Mouse (Mus musculus): ENCODE measurements at regions not wholly inside any gene's neighbourhood (a gene's known extent, or its start where the extent isn't known, plus 50 kb on each side); places are given as distances from the start of the nearest gene placed in this dataset.

DNA sequence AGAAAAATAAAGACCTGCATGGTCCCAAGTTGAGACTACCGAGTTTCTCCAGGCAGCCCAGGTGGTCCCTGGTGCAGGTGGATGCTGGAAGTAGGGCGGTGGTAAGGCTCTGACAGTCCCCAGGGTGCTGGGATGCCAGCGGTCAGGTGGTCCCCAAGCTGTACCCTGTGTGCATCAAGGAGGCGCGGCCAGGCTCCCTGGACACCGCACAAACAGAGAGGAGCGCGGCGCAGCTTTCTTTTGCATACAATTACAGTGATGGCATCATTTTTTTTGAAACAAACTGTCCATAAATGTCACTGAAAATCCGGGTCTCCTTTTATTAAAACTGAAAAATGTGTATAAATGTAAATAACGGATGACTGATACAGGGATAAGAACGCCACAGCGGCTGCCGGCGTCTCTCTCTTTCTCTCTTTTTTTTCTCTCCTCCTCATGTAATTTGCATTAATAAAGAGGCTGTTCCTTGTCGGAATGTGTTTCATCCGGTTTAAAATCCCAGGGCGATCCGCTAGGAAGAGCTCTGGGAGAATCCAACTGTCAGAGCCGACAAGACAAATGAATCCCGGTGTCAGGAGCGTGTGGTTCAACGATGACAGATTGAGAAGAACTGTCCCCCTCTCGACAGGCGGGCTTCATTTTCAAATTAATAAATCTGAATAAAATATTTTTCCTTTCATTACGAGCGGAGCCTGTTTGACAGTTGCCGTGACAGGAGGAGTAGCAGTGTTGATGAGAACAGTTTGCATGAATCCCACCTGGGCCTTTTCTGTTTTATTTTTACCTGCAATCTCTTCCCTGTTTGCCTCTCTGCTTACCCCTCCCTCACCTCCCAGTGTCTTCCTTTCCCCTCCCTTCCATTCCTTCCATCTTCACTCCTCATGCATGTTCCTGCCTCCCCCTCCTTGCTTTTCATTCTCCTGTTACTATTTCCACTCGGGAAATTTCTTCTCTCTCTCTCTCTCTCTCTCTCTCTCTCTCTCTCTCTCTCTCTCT is 244.6 kb upstream of the Pbx1 start:
- Histone ChIP-seq H3K9ac (ENCODE audit: low read length) (no peak overlapping the region), H3K4me1 (ENCODE audit: control insufficient read depth in 2 of 2, insufficient read depth in 2 of 2, low read length in 2 of 2) (no peaks in the 10 kb centered on the region), H3K36me3 (ENCODE audit: control insufficient read depth, insufficient read depth, low read length) (no peaks in the 10 kb centered on the region), H3K27me3 (ENCODE audit: control insufficient read depth, insufficient read depth, low read length) (no peaks in the 10 kb centered on the region), H3K27ac (replicated peaks in 1 of 2; ENCODE audit: control insufficient read depth in 1 of 2, insufficient read depth in 1 of 2, low read depth in 2 of 2, low read length in 2 of 2) (no peak overlapping the region), H3K9me3 (ENCODE audit: control insufficient read depth, low read length) (no peaks in the 10 kb centered on the region), H3K4me3 (ENCODE audit: control insufficient read depth in 1 of 2, insufficient read depth in 1 of 2, low read depth in 1 of 2, low read length in 2 of 2) (no peak overlapping the region; a peak in 1 of 4 replicates), H3K4me2 (ENCODE audit: low read length) (peak overlapping the region; percentile 34)
- WGBS: 65% methylated on average over 29 of the region's 29 CpGs
- ATAC-seq (ENCODE audit: insufficient number of reproducible peaks, insufficient read depth, low FRiP score, low read depth): no peak

DNA sequence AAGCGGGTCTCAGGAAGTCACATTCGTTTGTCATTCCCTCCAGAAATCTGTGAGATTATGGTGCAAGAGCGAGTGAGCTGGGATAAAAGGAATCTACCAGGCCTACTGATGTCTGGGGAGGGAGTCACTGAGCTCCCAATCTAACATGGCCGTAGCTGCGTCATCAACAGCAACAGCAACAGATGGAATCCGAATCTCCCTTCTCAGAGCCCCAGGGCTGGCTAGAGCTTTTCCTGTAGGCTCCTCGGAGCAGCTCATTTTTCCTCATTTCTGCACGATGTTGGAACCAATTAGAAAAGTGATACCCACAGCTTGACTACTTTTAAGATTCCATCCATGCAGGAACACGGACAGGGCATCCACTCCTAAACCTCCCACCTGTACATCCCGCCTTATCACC is 243.7 kb upstream of the Pbx1 start:
- H3K4me1 ChIP-seq (ENCODE audit: control insufficient read depth in 2 of 2, insufficient read depth in 2 of 2, low read length in 2 of 2): no peaks in the 10 kb centered on the region
- no peak for ATAC-seq (ENCODE audit: insufficient number of reproducible peaks, insufficient read depth, low FRiP score, low read depth)
- H3K4me2 ChIP-seq (ENCODE audit: low read length): no peak overlapping the region
- no peak overlapping the region for H3K27ac ChIP-seq (replicated peaks in 1 of 2; ENCODE audit: control insufficient read depth in 1 of 2, insufficient read depth in 1 of 2, low read depth in 2 of 2, low read length in 2 of 2)
- H3K36me3 ChIP-seq (ENCODE audit: control insufficient read depth, insufficient read depth, low read length): no peaks in the 10 kb centered on the region
- H3K9ac ChIP-seq (ENCODE audit: low read length): no peak overlapping the region
- H3K27me3 ChIP-seq (ENCODE audit: control insufficient read depth, insufficient read depth, low read length): no peaks in the 10 kb centered on the region
- WGBS: 66% methylated on average over 10 of the region's 10 CpGs
- H3K4me3 ChIP-seq (ENCODE audit: control insufficient read depth in 1 of 2, insufficient read depth in 1 of 2, low read depth in 1 of 2, low read length in 2 of 2): no peak overlapping the region
- no peaks in the 10 kb centered on the region for H3K9me3 ChIP-seq (ENCODE audit: control insufficient read depth, low read length)

DNA sequence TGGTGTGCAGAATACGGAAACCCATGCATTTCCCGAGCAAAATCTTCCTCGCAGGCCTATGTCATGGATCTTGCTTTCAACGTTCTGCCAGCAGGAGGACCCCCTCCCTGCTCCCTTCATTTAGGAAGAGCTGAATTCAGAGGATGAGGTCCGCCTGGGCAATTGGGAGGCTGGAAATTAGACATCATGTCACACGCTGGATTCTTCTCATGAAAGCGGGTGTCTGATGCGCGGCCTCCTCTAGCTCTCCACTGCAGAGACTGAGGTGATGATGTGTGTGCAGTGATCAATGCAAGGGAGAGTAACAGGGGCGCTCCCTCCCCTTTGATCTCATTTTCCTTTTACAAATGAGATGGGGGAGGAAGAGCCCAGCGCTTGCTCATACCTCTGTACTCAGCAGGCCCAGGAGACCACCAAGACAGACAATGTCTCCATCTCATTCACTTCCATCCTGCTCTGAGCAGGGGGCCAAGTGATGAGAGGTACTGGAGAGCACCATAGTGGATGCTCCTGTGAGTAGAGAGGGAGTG is 230.8 kb upstream of the Pbx1 start:
- no peaks in the 10 kb centered on the region for H3K9me3 ChIP-seq (ENCODE audit: control insufficient read depth, low read length)
- no peaks in the 10 kb centered on the region for H3K36me3 ChIP-seq (ENCODE audit: control insufficient read depth, insufficient read depth, low read length)
- no peak overlapping the region for H3K27ac ChIP-seq (replicated peaks in 1 of 2; ENCODE audit: control insufficient read depth in 1 of 2, insufficient read depth in 1 of 2, low read depth in 2 of 2, low read length in 2 of 2)
- no peak overlapping the region for H3K4me2 ChIP-seq (ENCODE audit: low read length)
- no peak for ATAC-seq (ENCODE audit: insufficient number of reproducible peaks, insufficient read depth, low FRiP score, low read depth)
- peaks cover 0 to 4% of the 10 kb centered on the region in 2 experiments; a peak in 1 of 4 replicates for H3K4me1 ChIP-seq (ENCODE audit: control insufficient read depth in 2 of 2, insufficient read depth in 2 of 2, low read length in 2 of 2)
- H3K9ac ChIP-seq (ENCODE audit: low read length): no peak overlapping the region
- no peaks in the 10 kb centered on the region for H3K27me3 ChIP-seq (ENCODE audit: control insufficient read depth, insufficient read depth, low read length)
- H3K4me3 ChIP-seq (ENCODE audit: control insufficient read depth in 1 of 2, insufficient read depth in 1 of 2, low read depth in 1 of 2, low read length in 2 of 2): no peak overlapping the region
- WGBS: 35% methylated on average over 11 of the region's 11 CpGs

DNA sequence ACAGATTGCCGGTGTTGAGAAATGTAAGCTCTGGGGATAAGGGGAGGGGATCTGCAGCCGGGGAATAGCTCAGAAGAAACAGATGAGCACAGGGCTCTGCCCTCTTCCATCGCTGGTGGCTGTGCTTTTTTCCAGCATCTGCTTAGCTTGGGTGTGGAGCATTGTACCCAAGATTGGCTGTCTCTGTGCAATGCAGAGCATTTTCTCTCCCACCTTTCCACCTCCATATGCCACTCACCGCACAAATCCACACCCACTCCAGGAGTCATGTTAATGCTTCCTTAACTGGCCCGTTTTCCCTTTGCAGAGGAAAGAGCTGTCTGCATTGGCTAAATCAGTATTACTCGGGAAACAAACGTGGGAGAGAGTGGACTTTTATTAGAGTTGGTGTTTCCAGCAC is 228.9 kb upstream of the Pbx1 start:
- Histone ChIP-seq H3K9ac (ENCODE audit: low read length) (no peak overlapping the region), H3K9me3 (ENCODE audit: control insufficient read depth, low read length) (no peaks in the 10 kb centered on the region), H3K27me3 (ENCODE audit: control insufficient read depth, insufficient read depth, low read length) (no peaks in the 10 kb centered on the region), H3K4me2 (ENCODE audit: low read length) (no peak overlapping the region), H3K4me1 (ENCODE audit: control insufficient read depth in 2 of 2, insufficient read depth in 2 of 2, low read length in 2 of 2) (peaks cover 0 to 4% of the 10 kb centered on the region in 2 experiments; a peak in 1 of 4 replicates), H3K4me3 (ENCODE audit: control insufficient read depth in 1 of 2, insufficient read depth in 1 of 2, low read depth in 1 of 2, low read length in 2 of 2) (no peak overlapping the region), H3K27ac (replicated peaks in 1 of 2; ENCODE audit: control insufficient read depth in 1 of 2, insufficient read depth in 1 of 2, low read depth in 2 of 2, low read length in 2 of 2) (no peak overlapping the region), H3K36me3 (ENCODE audit: control insufficient read depth, insufficient read depth, low read length) (no peaks in the 10 kb centered on the region)
- WGBS: 53% methylated on average over 7 of the region's 7 CpGs
- no peak for ATAC-seq (ENCODE audit: insufficient number of reproducible peaks, insufficient read depth, low FRiP score, low read depth)

DNA sequence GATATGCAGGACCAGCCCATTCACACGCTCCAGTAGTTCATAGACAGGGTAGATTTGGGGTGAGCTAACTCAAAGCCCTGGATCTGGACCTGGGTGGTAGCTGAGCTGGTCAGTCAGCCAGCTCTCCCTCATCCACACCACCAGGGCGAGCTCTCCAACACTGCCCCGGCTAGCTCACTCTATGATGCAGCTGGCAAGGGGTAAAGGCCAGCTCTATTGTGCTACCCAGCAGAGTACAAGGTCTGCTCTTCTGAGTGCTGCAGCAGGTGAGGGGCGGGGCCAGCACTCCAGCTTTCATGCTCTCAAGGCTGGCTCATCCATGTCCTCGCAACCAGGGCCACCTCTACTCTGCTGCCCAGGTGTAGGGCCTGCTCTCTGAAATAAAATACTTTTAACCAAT is 227.5 kb upstream of the Pbx1 start:
- ATAC-seq (ENCODE audit: insufficient number of reproducible peaks, insufficient read depth, low FRiP score, low read depth): no peak
- Histone ChIP-seq H3K4me3 (ENCODE audit: control insufficient read depth in 1 of 2, insufficient read depth in 1 of 2, low read depth in 1 of 2, low read length in 2 of 2) (no peak overlapping the region), H3K27ac (replicated peaks in 1 of 2; ENCODE audit: control insufficient read depth in 1 of 2, insufficient read depth in 1 of 2, low read depth in 2 of 2, low read length in 2 of 2) (no peak overlapping the region), H3K9me3 (ENCODE audit: control insufficient read depth, low read length) (no peaks in the 10 kb centered on the region), H3K4me1 (ENCODE audit: control insufficient read depth in 2 of 2, insufficient read depth in 2 of 2, low read length in 2 of 2) (peaks cover 0 to 4% of the 10 kb centered on the region in 2 experiments; a peak in 1 of 4 replicates), H3K27me3 (ENCODE audit: control insufficient read depth, insufficient read depth, low read length) (no peaks in the 10 kb centered on the region), H3K4me2 (ENCODE audit: low read length) (no peak overlapping the region), H3K9ac (ENCODE audit: low read length) (no peak overlapping the region), H3K36me3 (ENCODE audit: control insufficient read depth, insufficient read depth, low read length) (no peaks in the 10 kb centered on the region)
- WGBS: 83% methylated on average over 5 of the region's 5 CpGs

DNA sequence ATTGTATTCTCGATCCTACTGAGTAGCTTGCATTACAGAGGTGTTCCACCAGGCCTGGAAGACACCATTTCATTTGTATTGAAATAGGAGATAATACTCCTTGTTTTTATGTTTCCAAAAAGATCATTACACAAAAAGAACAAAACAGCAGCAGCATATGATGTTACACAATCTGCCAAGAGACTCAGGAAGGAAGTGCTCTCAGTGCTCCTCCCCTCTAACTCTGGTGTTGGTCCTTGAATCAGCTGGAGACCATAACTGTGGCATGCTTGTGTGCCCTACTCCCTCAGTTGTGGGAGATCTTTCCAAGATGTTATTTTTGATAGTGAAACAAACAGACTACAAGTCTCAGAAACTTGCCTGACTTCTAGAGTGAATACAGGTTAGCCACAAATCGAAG is 200.8 kb upstream of the Pbx1 start:
- Histone ChIP-seq H3K4me1 (ENCODE audit: control insufficient read depth in 2 of 2, insufficient read depth in 2 of 2, low read length in 2 of 2) (no peaks in the 10 kb centered on the region), H3K27me3 (ENCODE audit: control insufficient read depth, insufficient read depth, low read length) (no peaks in the 10 kb centered on the region), H3K36me3 (ENCODE audit: control insufficient read depth, insufficient read depth, low read length) (no peaks in the 10 kb centered on the region), H3K27ac (replicated peaks in 1 of 2; ENCODE audit: control insufficient read depth in 1 of 2, insufficient read depth in 1 of 2, low read depth in 2 of 2, low read length in 2 of 2) (no peak overlapping the region), H3K4me3 (ENCODE audit: control insufficient read depth in 1 of 2, insufficient read depth in 1 of 2, low read depth in 1 of 2, low read length in 2 of 2) (no peak overlapping the region), H3K4me2 (ENCODE audit: low read length) (no peak overlapping the region), H3K9me3 (ENCODE audit: control insufficient read depth, low read length) (no peaks in the 10 kb centered on the region), H3K9ac (ENCODE audit: low read length) (no peak overlapping the region)
- WGBS: 88% methylated on average over 2 of the region's 2 CpGs
- no peak for ATAC-seq (ENCODE audit: insufficient number of reproducible peaks, insufficient read depth, low FRiP score, low read depth)

DNA sequence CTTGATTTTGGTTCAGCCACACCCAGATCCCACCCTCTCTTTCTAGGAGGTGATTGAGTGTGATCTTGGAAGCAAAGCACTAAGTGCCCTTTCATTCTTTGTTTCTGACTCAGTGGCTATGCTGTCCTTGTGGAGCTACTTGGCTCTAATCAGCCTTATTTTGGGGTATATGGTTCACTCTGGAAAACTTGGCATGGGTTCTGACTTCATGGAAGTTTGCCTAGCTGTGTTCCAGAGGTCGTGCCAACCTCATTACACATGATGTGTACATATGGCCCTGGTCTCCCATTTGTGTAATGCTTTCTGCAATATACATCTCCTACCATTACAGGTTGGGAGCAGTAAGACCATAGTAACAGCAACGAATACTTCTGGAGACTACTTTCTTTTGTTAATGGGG is 199.9 kb upstream of the Pbx1 start:
- no peak overlapping the region for H3K27ac ChIP-seq (replicated peaks in 1 of 2; ENCODE audit: control insufficient read depth in 1 of 2, insufficient read depth in 1 of 2, low read depth in 2 of 2, low read length in 2 of 2)
- no peak overlapping the region for H3K9ac ChIP-seq (ENCODE audit: low read length)
- ATAC-seq (ENCODE audit: insufficient number of reproducible peaks, insufficient read depth, low FRiP score, low read depth): no peak
- no peak overlapping the region for H3K4me2 ChIP-seq (ENCODE audit: low read length)
- H3K36me3 ChIP-seq (ENCODE audit: control insufficient read depth, insufficient read depth, low read length): no peaks in the 10 kb centered on the region
- H3K27me3 ChIP-seq (ENCODE audit: control insufficient read depth, insufficient read depth, low read length): no peaks in the 10 kb centered on the region
- 72% methylated on average over 2 of the region's 2 CpGs for WGBS
- no peaks in the 10 kb centered on the region for H3K4me1 ChIP-seq (ENCODE audit: control insufficient read depth in 2 of 2, insufficient read depth in 2 of 2, low read length in 2 of 2)
- no peaks in the 10 kb centered on the region for H3K9me3 ChIP-seq (ENCODE audit: control insufficient read depth, low read length)
- H3K4me3 ChIP-seq (ENCODE audit: control insufficient read depth in 1 of 2, insufficient read depth in 1 of 2, low read depth in 1 of 2, low read length in 2 of 2): no peak overlapping the region
